Mouse (Mus musculus): Measurements from ENCODE around the gene Crx. TPM values are rescaled to one million over a fixed set of nuclear protein-coding genes. Genes with fewer than 3 reads are reported as not detected.

Crx gene
- polyA plus RNA-seq, 1 experiment = 0.12 TPM

DNA sequence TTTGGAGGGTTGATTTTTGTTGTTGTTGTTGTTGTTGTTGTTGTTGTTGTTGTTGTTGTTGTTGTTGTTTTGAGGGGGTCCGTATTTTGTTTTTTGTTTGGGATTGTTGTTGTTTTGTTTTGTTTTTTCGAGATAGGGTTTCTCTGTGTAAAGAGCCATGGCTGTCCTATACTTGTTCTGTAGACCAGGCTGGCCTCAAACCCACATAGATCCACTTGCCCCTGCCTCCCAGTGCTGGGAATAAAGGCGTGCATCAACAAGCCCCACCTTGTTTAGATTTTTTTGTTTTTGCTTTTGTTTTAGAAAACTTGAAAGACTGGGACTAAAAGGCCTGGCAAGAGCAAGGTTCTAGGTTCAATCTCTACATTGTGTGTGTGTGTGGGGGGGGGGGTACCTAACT lies 2.1 kb upstream of the Crx start:
- no peaks in the 10 kb centered on the region for H3K4me1 ChIP-seq
- H3K27me3 ChIP-seq (replicated peaks) = no peaks in the 10 kb centered on the region
- no peaks in the 10 kb centered on the region for H3K9me3 ChIP-seq
- H3K36me3 ChIP-seq (replicated peaks; ENCODE audit: low read length) = no peaks in the 10 kb centered on the region
- H3K4me3 ChIP-seq (replicated peaks) = no peak overlapping the region
- TF ChIP-seq FLI1 (IDR thresholded peaks at IDR 0.05; ENCODE audit: low read length) (no peak), GATA1 (IDR thresholded peaks at IDR 0.05; ENCODE audit: borderline replicate concordance, low read length) (no peak)

DNA sequence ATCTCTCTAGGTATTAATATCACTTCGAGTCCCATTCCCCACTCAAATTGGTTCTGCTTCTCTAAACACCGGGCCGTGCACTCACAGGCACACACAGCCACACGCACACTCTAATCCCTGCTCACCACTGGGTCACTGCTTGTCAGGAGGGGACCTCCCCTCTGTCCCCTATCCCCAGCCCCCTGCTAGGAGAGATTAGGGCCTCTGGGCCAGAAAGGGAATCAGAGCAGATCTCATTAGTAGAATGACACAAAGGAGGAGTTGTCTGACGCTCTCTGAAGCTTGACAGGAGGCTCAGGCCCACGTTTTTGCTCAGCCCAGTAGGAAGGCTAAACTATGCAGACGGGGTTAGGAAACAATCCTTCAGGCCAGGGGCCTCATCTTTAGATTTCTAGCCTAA lies 1.6 kb upstream of the Crx start:
- no peaks in the 10 kb centered on the region for H3K4me1 ChIP-seq
- TF ChIP-seq FLI1 (IDR thresholded peaks at IDR 0.05; ENCODE audit: low read length) (no peak), GATA1 (IDR thresholded peaks at IDR 0.05; ENCODE audit: borderline replicate concordance, low read length) (no peak)
- no peaks in the 10 kb centered on the region for H3K36me3 ChIP-seq (replicated peaks; ENCODE audit: low read length)
- H3K27me3 ChIP-seq (replicated peaks) = no peaks in the 10 kb centered on the region
- H3K9me3 ChIP-seq = no peaks in the 10 kb centered on the region
- H3K4me3 ChIP-seq (replicated peaks) = no peak overlapping the region

DNA sequence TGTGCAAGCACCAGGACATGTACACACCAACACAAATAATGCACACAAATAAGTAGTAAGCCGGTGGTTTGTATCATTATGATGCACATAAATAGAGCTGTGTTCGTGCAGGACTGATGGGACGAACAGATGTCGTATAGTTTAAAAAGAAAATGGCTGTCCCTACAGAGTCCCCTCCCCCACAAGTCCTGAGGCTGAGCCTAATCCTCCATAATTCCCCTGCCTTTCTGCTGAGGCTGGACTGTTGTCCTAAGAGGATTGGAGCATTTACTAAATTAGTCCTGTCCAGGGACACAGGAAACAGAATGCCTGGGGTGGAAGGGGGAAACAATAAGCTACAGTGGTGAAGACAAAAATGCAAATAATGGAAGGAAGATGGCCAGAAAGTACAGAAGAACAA lies 15.7 kb downstream of the Crx start:
- H3K9me3 ChIP-seq = no peaks in the 10 kb centered on the region
- 0 out of 2 replicates have a peak, but pooled peaks cover 2% of the 10 kb centered on the region for H3K4me1 ChIP-seq
- H3K36me3 ChIP-seq (replicated peaks; ENCODE audit: low read length) = no peaks in the 10 kb centered on the region
- no peak overlapping the region for H3K4me3 ChIP-seq (replicated peaks)
- H3K27me3 ChIP-seq (replicated peaks) = no peaks in the 10 kb centered on the region
- TF ChIP-seq FLI1 (IDR thresholded peaks at IDR 0.05; ENCODE audit: low read length) (no peak), GATA1 (IDR thresholded peaks at IDR 0.05; ENCODE audit: borderline replicate concordance, low read length) (no peak)

DNA sequence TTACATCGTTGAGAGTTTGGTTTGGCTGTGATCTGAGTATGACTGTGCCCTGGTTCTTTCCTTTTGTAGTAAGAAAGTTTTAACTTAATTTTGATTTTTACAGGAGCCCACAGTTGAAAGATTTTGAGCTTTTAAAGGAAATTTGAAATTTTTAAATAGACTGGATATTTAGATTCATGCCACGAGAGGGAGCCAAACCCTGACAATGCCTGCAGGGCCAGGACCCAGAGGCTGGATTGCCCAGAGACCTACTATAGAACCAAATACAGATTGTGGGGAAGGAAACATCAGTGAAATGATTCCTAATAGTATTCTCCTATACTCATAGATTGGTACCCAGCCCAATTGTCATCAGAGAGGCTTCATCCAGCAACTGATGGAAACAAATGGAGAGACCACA lies 20.1 kb downstream of the Crx start:
- no peak overlapping the region for H3K4me3 ChIP-seq (replicated peaks)
- no peaks in the 10 kb centered on the region for H3K9me3 ChIP-seq
- no peaks in the 10 kb centered on the region for H3K4me1 ChIP-seq
- TF ChIP-seq FLI1 (IDR thresholded peaks at IDR 0.05; ENCODE audit: low read length) (no peak), GATA1 (IDR thresholded peaks at IDR 0.05; ENCODE audit: borderline replicate concordance, low read length) (no peak)
- H3K36me3 ChIP-seq (replicated peaks; ENCODE audit: low read length) = no peaks in the 10 kb centered on the region
- no peaks in the 10 kb centered on the region for H3K27me3 ChIP-seq (replicated peaks)

DNA sequence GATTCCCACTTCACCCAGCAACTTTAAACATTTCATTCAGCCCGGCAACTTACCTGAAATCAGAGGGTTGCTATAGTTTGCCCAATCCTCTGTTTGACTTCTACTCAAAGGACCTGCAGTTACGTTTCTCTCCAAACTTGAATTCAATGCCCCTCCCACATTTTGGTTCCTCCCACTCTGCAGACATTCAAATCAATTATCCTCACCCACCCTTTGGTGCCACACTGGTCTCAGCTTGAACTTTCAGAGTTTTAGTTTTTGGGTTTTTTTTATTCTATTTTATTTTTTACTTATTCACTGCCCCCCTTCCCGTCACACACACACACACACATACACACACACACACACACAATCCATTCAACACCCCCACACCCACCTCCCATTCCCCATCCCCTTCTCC lies 40.2 kb downstream of the Crx start, which contains the start of gene Obox6:
Obox6 (minus strand) TSS at position 101 of the 400 bp plus-strand sequence.
- TF ChIP-seq GATA1 (IDR thresholded peaks at IDR 0.05; ENCODE audit: borderline replicate concordance, low read length) = no peak
- TF ChIP-seq FLI1 (IDR thresholded peaks at IDR 0.05; ENCODE audit: low read length) = no peak

More for the DNA sequence above, 40.2 kb downstream of the Crx start, which contains the start of gene Obox6:
- no peak within 1 kb of the TSS for H3K4me3 ChIP-seq (replicated peaks)
- H3K36me3 ChIP-seq (replicated peaks; ENCODE audit: low read length) = no peaks in the 10 kb centered on the region
- no peaks in the 10 kb centered on the region for H3K27me3 ChIP-seq (replicated peaks)
- H3K9me3 ChIP-seq = 0 out of 2 replicates have a peak, but pooled peaks cover 9% of the 10 kb centered on the region
- no peaks in the 10 kb centered on the region for H3K4me1 ChIP-seq

Other genes with a start within 250 kb of the Crx start
- gene Obox3, start 240.1 kb downstream of the Crx start, polyA plus RNA-seq (2012; ENCODE audit: insufficient read depth, low replicate concordance) = not detected in 2 replicates
- not detected in 2 replicates for gene Obox5, start 129.8 kb downstream of the Crx start, polyA plus RNA-seq (2012; ENCODE audit: insufficient read depth, low replicate concordance)
- not detected in 2 replicates for gene Obox6, start 40.3 kb downstream of the Crx start, polyA plus RNA-seq (2012; ENCODE audit: insufficient read depth, low replicate concordance)
- not detected in 2 replicates for gene Crxos, start 2.6 kb upstream of the Crx start, polyA plus RNA-seq (2012; ENCODE audit: insufficient read depth, low replicate concordance)
- 1,012 and 1,066 TPM in 2 replicates for gene Selenow, start 42.4 kb upstream of the Crx start, polyA plus RNA-seq (2012; ENCODE audit: insufficient read depth, low replicate concordance)
- gene Nop53, start 66.1 kb upstream of the Crx start, polyA plus RNA-seq (2012; ENCODE audit: insufficient read depth, low replicate concordance) = 159 and 504 TPM in 2 replicates
- 0.84 and 0.93 TPM in 2 replicates for gene Ehd2, start 87.6 kb upstream of the Crx start, polyA plus RNA-seq (2012; ENCODE audit: insufficient read depth, low replicate concordance)
- 30.6 and 132 TPM in 2 replicates for gene Bicra, start 168.0 kb upstream of the Crx start, polyA plus RNA-seq (2012; ENCODE audit: insufficient read depth, low replicate concordance)
- gene Zfp541, start 181.8 kb upstream of the Crx start, polyA plus RNA-seq (2012; ENCODE audit: insufficient read depth, low replicate concordance) = 0.15 TPM in 1 of 2 replicates, not detected in the other
- gene Napa, start 218.5 kb upstream of the Crx start, polyA plus RNA-seq (2012; ENCODE audit: insufficient read depth, low replicate concordance) = 161 and 318 TPM in 2 replicates
- 5.7 and 14.1 TPM in 2 replicates for gene Kptn, start 239.9 kb upstream of the Crx start, polyA plus RNA-seq (2012; ENCODE audit: insufficient read depth, low replicate concordance)
- gene Slc8a2, start 249.9 kb upstream of the Crx start, polyA plus RNA-seq (2012; ENCODE audit: insufficient read depth, low replicate concordance) = not detected in 2 replicates